Mouse (Mus musculus): ENCODE data around the gene Cdkl1.
A peak's percentile ranks its signal among the peaks of the same experiment; 100 is the strongest.

Cdkl1 gene

DNA sequence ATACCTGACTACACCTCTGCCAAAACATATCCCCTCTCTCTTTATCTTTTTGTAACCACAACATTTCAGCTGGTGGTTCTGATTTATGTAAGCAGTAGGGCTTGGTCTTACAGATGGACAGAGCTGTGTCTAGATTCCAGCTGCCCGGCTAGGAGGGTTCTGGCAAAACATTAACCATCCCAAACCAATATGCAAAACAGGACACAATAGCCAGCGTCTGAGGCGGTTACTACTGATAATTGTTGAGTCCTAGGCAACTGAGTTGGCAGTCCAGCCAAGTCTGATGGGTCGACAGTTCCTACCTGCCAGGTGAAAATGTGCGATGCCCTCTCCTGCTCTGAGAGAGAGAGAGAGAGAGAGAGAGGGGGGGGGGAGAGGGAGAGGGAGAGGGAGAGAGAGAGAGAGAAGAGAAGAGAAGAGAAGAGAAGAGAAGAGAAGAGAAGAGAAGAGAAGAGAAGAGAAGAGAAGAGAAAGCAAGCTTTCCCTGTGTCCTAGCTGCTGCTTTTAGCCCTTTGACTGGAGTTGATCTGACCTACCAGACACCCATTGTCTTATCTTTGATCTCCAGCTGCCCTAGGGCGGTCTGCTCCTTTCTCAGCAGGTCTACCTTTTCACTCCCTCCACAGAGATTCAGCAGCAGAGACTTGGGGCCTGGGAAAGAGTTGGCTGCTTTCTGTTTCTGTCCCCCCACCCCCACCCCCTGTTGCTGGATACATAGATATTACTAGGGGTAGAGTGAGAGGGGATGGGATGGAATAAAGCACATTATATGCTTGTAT, 7.6 kb downstream of the Cdkl1 start:
- peak; percentile 82 for DNase-seq

GRCm38 (mm10) chr12:69781935-69782650, 9.0 kb downstream of the Cdkl1 start:
- DNase-seq, result peak; percentile 41

DNA sequence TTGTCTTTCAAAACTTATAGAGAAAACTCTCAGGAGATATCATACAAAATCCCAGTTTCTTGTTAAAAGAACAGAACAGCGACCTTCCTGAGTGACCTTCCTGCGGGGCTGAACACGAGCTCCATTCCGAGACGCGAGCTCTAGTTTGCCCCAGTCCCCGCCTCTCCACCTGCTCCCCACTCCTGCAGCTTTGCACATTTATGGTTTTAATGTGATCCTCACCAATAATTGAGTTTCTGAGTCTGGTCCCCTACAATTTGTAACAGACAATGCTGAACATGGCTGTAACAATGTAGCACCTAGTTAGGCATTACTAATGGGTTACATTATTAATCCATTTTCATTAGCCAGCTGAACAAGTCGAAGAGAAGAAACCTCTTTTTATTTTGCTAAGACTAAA, 9.6 kb downstream of the Cdkl1 start:
- no peak for DNase-seq

- DNase-seq, result no peak
Observed at GRCm38 (mm10) chr12:69777957-69778356, 13.1 kb downstream of the Cdkl1 start.

DNA sequence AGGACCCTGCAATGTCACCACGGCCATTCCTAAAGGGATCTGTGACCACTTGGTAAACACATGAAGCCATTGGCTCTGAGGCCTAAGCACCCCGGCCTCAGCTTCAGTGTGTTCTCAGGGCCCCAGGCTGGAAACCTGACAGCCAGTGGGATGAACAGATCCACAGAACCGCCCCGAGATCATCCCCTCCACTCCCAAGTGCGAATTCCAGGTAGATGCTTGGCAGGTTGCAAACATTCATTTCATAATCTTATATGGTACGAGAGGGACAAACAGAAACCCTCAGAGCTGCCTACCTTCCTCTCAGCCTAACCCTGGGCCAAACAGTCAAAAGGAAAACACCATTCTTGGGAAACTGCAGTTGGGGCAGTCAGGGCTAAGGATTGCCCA, 13.7 kb downstream of the Cdkl1 start:
- no peak for DNase-seq

DNA sequence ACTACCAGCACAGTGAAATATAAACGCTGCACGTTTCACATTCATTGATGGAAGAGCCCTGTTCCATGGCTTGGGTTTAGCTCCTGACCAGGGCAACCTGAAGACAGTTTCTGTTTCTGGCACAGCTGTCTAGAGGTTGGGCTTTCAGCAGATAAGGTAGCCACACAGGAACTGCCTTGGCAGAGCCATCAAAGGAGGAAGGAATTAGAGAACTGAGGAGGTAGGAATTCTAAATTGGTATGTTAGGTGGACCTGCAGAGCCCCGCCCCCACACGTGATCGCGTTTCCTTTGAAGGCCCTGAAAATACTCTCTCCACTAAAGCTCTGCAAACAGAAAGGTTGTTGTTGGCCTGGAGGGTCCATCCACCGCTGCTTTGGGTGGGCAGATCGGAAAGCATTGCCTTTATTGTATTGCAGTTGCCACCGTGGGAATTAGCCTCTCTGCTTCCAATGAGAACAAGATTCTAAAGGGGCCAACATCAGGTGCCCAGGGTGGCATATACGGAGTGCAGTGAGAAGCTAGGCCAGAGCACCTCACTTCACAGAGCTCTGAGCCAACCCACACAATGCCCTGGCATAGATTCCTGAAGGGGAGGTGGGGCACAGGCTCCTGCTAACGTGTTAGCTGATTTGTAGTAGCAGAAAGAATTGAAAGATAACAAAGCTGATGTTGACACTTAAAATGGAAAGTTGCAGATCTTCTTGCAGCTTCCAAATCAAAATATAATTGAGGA, 14.3 kb downstream of the Cdkl1 start:
- peak; percentile 50 for DNase-seq

DNA sequence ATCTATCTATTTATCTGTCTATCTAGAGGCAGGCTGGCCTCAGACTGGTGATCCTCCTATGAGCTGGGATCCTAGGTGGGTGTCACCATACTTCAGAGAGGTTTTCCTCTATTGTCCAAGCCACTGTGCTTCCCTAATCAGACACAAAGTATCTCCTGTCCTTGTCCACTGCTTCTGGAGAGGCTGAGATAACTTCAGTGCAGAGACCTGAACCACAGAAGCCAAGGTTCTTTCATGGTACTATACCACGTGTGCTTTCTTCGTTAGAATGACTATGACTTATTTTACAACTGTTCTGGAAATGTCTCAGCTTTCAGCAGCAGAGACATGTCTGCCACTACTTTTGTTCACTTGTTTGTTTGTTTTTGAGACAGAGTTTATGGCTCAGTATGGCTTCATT, 22.2 kb downstream of the Cdkl1 start:
- no peak for DNase-seq

DNA sequence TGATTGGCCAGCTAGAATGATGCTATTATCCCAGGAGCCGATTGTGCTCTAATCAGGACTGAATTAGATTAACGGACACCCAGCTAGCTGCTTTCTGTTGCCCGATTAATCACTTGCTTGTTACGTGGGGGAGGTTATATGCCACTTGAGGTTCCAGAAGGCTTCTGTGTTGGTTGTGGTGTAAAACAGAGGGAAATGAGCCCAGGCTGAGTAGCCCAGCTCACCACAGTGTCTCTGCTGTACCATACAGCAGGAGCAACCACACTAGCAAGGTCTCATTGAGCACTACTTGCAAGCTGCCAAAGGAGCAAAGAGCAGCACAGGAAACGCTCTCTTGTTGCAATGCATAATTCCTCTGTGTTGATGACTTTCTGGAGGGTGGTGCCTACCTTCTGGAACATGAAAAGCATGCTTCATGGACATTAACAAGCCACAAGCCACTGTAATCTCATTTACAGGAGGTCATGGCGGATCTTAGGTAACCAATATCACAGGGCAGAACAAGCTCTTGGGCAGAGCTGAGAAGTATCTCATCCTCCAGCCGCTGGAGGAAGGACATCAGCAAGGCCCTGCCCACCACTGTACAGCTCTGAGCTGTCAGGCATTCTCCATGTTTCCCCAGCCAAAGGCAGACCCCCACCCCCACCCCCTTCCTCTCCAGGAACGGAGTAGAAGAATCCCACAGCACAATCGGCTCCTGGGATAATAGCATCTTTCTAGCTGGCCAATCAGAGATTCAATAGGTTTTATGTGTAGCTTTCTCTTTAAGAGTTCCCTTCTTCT, 23.4 kb downstream of the Cdkl1 start:
- no peak for DNase-seq

GRCm38 (mm10) chr12:69766185-69766904, 24.7 kb downstream of the Cdkl1 start:
- peak; percentile 26 for DNase-seq

- no peak for DNase-seq
Observed at GRCm38 (mm10) chr12:69765543-69765942, 25.5 kb downstream of the Cdkl1 start.

- DNase-seq, result no peak
Observed at GRCm38 (mm10) chr12:69761603-69762002, 29.5 kb downstream of the Cdkl1 start.

DNA sequence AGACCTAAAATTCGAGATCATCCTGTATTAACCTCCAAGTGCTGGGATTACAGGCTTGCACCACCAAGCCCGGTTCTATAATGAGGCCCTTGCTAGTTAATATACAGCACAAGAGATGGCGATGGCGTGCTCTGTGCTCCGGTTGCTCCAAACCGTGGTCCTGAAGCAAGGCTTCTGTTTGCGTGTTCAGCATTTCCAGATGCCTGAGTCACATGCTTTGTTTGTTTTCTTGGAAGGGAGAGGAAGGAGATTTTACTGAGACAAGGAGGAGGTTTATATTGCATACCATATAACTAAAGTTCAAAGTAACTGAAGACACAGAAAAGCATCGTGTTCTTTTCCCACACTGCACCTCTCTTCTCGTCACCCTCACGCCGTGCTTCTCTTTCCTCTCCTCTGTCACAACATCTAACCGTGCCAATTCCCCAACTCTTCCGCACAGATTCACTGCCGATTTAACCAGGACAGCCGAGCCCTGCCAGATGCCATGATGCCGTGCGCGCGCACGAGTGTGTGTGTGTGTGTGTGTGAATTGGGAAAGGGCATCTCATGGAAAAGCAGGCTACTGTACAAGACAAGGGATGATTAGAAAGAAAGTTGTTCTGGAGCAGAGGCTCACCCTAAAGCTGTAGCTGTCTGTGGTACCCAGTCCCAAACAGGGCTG, 30.2 kb downstream of the Cdkl1 start:
- DNase-seq, result no peak

GRCm38 (mm10) chr12:69760014-69760413, 31.1 kb downstream of the Cdkl1 start:
- peak; percentile 41 for DNase-seq

DNA sequence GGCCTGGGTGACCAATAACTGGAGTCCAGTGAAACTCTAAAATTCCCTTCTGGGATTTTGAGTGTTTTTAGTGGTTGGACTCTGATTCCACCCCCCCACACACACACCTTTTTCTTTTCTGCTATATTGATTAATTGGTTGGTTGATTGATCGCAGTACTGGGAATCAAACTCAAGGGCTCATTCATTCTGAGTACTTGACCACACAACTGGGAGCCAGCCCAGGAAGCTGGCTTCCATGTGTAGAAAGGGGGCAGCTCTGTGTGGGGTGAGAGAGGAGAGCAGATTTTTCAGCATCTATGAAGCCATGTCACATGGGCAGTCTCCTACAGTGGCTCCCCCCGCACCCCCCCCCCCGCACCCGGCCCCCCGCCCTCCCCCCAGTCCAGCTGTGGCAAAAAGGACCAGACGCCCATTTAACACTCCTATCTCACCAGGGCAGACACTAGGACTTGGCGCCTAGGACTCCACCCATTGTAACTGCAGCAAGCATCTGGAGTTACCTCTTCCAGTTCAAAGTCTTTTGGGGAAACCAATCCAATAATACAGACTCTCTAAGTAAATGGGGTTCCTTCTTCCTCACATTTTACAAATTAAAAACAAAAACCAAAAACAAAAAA, 31.7 kb downstream of the Cdkl1 start:
- peak; percentile 90 for DNase-seq

GRCm38 (mm10) chr12:69758221-69759185, 32.6 kb downstream of the Cdkl1 start:
- peak; percentile 74 for DNase-seq

GRCm38 (mm10) chr12:69757418-69758141, 33.5 kb downstream of the Cdkl1 start:
- DNase-seq, result peak; percentile 98

DNA sequence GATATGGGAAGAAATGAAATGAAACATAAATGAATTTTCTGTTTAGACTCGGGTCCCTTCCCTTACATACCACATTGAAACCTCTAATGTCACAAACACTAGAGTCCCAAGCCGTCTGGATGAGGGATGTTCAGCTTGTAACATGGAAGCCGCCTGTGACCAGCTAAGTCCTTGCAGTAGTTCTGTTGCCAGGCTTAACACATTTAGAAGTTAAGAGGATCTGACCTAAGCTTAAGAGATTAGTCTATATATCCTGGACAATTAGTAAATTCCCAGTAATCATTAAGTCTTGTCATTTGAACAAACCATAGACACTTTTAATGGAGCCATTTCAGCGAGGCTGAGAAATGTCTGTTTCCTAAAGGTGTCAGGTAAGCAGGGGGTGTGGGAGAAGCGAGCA, 35.1 kb downstream of the Cdkl1 start:
- no peak for DNase-seq

GRCm38 (mm10) chr12:69753936-69754335, 37.1 kb downstream of the Cdkl1 start:
- no peak for DNase-seq

- no peak for DNase-seq
Observed at GRCm38 (mm10) chr12:69751864-69752341, 39.2 kb downstream of the Cdkl1 start.

All from liver (tissue).